Mouse (Mus musculus) frontal cortex, postnatal 36 days (tissue): ENCODE results near the gene Fam161a.

ENCODE experiments used
- DNase-seq, 2 experiments: peaks; one replicate each; pipeline ENCODE4 v3.0.0; 2022; ENCODE audit warnings: low spot score in 2 of 2

Fam161a gene

DNA sequence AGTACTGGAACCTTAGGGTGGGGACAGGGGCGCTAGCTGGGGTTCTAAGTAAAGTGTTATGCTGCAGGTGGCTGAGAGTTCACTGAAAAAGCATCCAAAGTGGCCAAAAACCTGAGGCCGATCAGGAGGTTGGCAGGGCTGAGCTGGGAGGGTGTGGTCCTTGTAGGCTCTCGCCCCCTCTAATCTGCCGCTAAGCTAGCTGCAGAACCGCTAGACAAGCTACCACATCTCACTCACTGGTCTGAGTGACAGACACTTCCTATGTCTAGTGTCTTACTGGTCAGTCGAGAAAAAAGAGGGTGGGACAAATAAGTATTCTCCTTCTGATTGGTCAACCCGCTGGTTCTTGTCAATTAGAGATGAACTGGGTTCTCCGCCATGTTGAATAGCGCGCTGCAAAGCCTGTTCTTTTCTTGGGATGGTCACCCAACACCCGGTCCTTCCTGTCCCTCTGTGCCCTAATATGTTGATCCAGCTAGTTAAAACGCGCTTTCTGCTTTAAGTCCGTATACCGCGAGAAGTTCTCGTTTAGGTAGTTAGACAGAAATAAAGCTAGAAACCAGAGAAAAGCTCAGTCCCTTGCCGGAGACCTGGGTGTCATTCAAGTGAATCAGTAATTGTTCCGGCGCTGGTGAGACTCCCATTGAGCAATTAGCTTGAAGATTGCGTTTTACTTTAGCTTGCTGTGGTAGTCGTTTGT, at the start of gene Fam161a:
Gene Fam161a, plus strand, starts transcription at position 51 of the 700 bp plus-strand sequence.
- DNase-seq: peak; percentile 73 to 93

GRCm38 (mm10) chr11:22957791-22958374, 49.4 kb upstream of the Fam161a start:
- DNase-seq: no peak

- DNase-seq: no peak
Observed at GRCm38 (mm10) chr11:22962101-22962500, 45.2 kb upstream of the Fam161a start.

GRCm38 (mm10) chr11:22964401-22964800, 42.9 kb upstream of the Fam161a start:
- DNase-seq: no peak

- DNase-seq: no peak
Observed at GRCm38 (mm10) chr11:22965503-22965902, 41.8 kb upstream of the Fam161a start.

GRCm38 (mm10) chr11:22969486-22969885, 37.8 kb upstream of the Fam161a start:
- no peak for DNase-seq

DNA sequence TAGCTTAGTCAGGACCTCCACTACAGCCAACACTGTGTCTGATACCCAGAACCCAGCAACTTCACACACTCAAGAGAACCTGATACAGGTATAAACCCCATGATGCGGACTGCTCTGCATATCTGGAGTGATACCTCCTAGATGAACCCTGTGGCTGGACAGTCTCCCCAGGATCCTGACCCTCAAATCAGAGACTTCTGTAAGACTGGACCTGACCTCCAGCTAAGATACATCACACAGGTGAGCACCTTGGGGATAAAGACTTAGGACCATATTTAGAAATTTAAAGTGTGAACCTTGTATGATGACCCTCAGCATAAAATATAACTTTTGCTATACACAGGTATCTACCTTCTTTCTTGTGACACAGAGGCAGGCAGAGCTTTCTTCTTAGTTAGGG, 36.8 kb upstream of the Fam161a start:
- no peak for DNase-seq

DNA sequence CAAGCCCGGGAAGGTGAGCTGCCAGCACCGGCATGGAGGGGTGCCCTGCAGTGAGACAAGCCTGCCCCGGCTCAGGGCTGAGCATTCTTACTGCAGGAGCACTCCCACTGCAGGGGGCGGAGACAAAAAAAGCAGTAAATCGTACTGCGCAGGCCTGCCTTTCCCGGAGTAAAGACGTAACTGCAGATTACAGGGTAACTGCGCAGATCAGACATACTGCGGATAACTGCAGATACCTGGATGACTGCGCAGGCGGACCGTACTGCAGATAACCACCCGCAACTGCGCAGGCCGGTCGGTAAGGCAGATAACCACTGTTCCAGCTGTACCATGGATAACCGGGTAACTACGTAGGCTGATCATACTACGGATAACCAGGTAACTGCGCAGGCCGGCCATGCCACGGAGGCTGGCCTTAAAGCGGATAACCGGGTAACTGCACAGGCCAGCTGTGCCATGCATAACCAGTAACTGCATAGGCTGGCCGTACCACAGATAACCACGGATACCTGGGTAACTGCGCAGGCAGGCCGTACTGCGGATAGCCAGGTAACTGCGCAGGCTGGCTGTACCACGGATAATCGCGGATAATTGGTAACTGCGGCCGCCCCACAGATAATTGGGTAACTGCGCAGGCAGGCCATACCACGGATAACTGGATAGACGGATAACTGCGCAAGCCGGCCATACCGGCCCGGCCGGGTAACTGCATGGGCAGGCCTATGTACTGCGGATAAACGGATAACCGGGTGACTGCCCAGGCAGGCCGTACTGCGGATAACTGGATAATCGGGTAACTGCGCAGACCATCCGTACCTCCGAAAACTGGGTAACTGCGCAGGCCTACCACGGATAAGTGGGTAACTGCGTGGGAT, 35.3 kb upstream of the Fam161a start, which contains the start of gene Zrsr1:
Gene Zrsr1, plus strand, starts transcription at position 171 of the 875 bp plus-strand sequence.
- peak; percentile 70 to 85 for DNase-seq

DNA sequence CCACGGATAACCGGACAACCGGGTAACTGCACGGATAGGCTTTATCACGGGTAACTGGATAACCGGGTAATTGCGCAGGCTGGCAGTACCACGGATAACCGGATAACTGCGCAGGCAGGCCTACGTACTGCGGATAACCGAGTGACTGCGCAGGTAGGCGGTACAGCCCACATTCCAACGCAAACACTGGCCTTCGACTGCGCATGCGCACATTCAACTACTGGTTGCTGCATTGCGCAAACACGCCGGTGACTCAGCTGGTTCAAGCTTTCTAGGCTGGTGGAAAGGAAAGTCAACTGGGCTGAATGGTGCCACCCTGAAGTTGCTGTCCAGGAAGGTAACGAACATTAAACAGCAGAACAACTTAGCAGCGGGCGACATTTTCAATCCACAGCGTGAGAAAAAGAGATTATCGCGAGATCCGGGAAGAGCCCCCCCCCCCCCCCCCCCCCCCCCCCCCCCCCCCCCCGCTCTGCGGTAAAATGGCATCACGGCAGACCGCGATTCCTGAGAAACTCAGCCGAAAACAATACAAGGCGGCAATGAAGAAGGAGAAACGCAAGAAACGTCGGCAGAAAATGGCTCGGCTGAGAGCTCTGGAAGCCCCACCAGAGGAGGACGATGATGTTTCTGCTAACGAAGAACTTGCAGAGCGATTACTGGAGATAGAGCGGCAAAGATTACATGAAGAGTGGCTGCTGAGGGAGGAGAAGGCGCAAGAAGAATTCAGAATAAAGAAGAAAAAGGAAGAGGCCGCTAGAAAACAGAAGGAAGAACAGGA, 34.4 kb upstream of the Fam161a start:
- peak; percentile 84 to 87 for DNase-seq

DNA sequence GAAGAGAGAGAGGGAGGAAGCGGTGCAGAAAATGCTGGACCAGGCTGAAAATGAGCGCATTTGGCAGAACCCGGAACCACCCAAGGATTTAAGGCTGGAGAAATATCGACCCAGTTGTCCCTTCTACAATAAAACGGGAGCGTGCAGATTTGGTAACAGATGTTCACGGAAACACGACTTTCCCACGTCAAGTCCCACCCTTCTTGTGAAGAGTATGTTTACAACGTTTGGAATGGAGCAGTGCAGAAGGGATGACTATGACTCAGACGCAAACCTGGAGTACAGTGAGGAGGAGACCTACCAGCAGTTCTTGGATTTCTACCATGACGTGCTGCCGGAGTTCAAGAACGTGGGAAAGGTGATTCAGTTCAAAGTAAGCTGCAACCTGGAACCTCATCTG, 33.7 kb upstream of the Fam161a start:
- peak; percentile 19 to 45 for DNase-seq

DNA sequence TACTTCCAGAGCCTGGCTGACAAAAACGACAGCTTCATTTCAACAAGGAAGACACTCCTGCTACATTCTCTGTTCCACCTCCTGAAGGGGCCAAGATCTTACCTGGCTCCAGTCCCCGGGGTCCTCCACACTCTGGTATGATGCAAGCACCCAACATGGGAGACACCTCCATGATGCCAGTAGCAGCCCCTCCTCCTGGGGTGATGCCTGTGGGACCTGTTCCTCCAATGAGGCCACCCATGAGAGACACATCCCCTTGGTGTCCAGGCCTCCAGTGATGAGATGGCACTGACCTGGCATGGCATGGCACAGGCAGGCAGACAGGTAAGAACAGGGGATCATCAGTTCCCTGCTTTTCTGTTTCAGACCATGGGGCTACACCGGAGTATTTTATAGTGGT, 29.1 kb upstream of the Fam161a start:
- no peak for DNase-seq

GRCm38 (mm10) chr11:22978711-22979110, 28.6 kb upstream of the Fam161a start:
- no peak for DNase-seq

- no peak for DNase-seq
Observed at GRCm38 (mm10) chr11:22979221-22979620, 28.1 kb upstream of the Fam161a start.

DNA sequence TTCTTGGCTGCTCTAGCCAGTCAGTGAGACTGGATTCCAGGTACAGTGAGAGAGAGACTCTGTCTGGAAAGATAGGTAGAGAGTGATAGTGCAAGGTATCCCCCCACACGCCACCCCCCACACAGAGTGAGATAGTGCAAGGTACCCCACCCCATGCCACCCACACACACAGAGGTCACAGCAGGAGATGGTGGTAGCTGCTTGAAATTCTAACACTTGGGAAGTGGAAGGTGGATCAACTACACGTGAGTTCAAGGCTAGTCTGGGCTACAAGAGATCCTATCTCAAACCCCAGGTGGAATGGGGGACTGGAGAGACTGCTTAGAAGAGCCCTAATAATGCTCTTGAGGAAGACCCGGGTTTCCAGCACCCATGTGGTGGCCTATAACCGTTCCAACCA, 26.3 kb upstream of the Fam161a start:
- no peak for DNase-seq

DNA sequence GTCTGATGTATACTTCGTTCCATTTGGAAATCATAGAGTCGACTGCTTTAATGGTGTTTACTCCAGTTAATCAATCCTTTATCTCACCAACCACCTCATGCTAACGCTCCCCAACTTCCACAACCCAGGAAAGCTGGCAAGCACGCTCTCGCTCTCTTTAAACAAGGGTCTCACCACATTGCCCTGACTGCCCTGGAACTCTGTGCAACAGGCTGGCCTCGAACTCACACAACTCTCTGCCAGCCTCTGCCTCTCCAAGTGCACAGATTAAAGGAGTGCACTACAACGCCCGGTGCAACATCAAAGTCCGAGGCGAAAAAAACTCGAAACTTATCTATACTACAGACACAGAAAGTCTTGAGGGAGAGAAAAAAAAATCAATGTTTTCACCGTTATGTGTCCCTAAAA, 25.8 kb upstream of the Fam161a start:
- DNase-seq: no peak

DNA sequence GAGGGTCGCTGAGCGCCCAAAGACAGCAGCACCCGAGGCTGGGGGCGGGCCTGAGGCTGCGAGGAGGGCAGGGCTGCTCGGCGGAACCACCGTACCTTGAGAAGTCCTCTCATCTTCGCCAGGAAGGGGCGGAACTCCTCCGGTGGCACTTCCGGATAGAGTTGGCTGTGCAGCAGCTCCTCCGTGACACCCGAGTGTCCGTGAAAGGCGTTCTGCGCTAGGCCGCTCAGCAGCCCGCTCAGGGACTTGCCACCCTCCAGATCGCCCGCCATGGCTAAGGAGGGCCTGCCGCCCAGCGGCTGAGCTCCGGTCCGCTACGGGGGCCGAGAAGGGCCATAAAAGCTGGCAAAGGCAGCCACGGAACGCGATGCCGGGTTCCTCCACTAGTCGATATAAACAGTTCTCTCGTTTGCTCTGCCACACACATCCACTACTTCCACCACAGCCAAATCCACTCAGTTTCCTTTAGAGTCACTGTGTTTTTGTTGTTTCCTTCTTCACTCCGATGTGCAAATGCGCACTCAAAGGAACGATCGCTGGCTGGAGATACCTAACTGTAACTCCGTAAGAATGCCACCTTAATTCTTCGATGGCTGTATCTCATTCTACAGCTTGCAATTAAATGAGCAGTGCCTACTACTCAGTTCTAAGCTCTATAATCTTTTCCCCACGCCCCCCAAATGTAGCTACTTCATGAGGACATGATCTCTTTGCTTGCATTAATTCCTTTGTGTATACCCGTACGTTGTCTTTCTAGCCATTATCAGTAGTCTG, 25.2 kb upstream of the Fam161a start, which contains the start of the genes Gm28048 and Commd1:
Gene Gm28048, minus strand, starts transcription at position 107 of the 774 bp plus-strand sequence.
Gene Commd1, minus strand, starts transcription at position 399 of the 774 bp plus-strand sequence.
- peak; percentile 95 to 97 for DNase-seq

DNA sequence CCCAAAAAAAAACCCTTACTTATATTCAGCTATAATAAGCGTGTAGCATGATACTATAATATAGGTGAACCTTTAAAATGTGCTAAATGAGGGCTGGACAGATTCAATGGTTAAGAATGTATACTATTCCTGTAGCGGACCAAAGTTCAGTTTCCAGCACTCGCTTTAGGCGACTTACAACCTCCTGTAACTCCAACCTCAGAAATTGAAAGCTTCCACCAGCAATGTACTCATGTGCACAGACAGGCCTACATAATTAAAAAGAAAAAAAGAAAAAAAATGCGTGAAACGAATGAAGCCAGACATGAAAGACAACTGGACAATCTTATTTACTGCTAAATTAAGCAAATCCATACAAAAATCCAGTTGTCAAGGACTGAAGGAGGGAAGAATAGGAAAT, 24.5 kb upstream of the Fam161a start:
- DNase-seq: no peak

DNA sequence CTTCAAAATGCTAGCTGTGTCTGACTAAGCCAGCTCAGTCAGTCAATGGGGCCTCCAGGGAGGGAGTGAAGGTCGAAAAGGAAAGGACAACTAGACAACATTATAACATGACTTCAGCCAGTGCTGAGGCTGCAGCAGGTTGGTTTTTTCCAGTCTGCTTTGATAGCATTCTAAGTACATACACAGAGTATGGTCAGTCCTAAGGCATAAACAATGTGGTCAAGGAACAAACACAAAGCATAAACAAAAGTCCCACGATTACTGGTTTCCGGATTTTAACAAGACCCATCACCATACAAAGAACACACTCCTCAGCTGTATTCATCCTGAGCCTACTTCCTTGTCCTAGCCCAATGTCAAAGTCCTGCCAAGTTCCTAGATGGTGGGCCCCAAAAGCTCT, 21.8 kb upstream of the Fam161a start:
- no peak for DNase-seq

GRCm38 (mm10) chr11:22987357-22987756, 20.0 kb upstream of the Fam161a start:
- DNase-seq: peak; percentile 32 to 52

GRCm38 (mm10) chr11:22989786-22990185, 17.5 kb upstream of the Fam161a start:
- DNase-seq: no peak
